Mouse (Mus musculus) left cerebral cortex, postnatal 14 days (tissue): ENCODE results near the gene Tspan14. TPM values are rescaled to one million over a fixed set of nuclear protein-coding genes. Genes with fewer than 3 reads are reported as not detected.

Experiments
- DNase-seq, 2 experiments: peaks; one replicate each; pipeline ENCODE4 v3.0.0; 2021 to 2022; ENCODE audit warnings: low spot score in 2 of 2, mixed read lengths in 1 of 2
- intact Hi-C: fragments of 180-260 bp; cut with DNase I; formaldehyde crosslinking; loops from one replicate; pipeline ENCODE4 v1.15.1; 2025
- long read RNA-seq, 2 experiments: library from polyadenylated mRNA; stranded (forward); transcript quantifications; one replicate each; pipeline ENCODE4 v2.0.0; 2021
- total RNA-seq, 2 experiments: library from RNA; stranded (reverse); gene quantifications; 2 replicates each; pipeline ENCODE4 v1.2.3; 2021

Tspan14 gene
- 10 to 100 TPM; 57.8 to 70.3 TPM for total RNA-seq
- long read RNA-seq, experiment 1, transcript Tspan14-201 (9 exons, 2,475 nt): major isoform, 66 of 80 reads
- long read RNA-seq, experiment 1, partial matches to known transcripts: 3 of 80 reads
- long read RNA-seq, experiment 1, other reads (novel, unspliced or antisense): 11 of 80 reads
- long read RNA-seq, experiment 2, transcript Tspan14-201 (9 exons, 2,475 nt): major isoform, 57 of 72 reads
- long read RNA-seq, experiment 2, partial matches to known transcripts: 6 of 72 reads
- long read RNA-seq, experiment 2, other reads (novel, unspliced or antisense): 9 of 72 reads

- intact Hi-C loops: no loop called here
- peak in 1 of 2 experiments; percentile 44 for DNase-seq
Observed at GRCm38 (mm10) chr14:40966392-40966861, at the start of gene Tspan14. Gene Tspan14 (minus strand): TSS chr14:40966807.

- peak in 1 of 2 experiments; percentile 49 for DNase-seq
- intact Hi-C loops: no loop called here
Observed at GRCm38 (mm10) chr14:41014701-41015240, 48.2 kb upstream of the Tspan14 start.

- peak; percentile 93 to 94 for DNase-seq
- intact Hi-C loops: no loop called here
Observed at GRCm38 (mm10) chr14:41013630-41014613, 47.3 kb upstream of the Tspan14 start, which contains the start of gene Fam213a. Gene Fam213a (minus strand): TSS chr14:41013788.

GRCm38 (mm10) chr14:41013143-41013542 lies 46.5 kb upstream of the Tspan14 start:
- DNase-seq: no peak
- intact Hi-C loops: no loop called here

GRCm38 (mm10) chr14:41011916-41012315 lies 45.3 kb upstream of the Tspan14 start:
- intact Hi-C loops: no loop called here
- no peak for DNase-seq

GRCm38 (mm10) chr14:41008138-41008537 lies 41.5 kb upstream of the Tspan14 start:
- intact Hi-C loops: no loop called here
- DNase-seq: no peak

GRCm38 (mm10) chr14:41007641-41008040 lies 41.0 kb upstream of the Tspan14 start:
- no peak for DNase-seq
- intact Hi-C loops: no loop called here

- intact Hi-C loops: no loop called here
- peak in 1 of 2 experiments; percentile 35 for DNase-seq
Observed at GRCm38 (mm10) chr14:41006899-41007298, 40.3 kb upstream of the Tspan14 start.

- intact Hi-C loops: no loop called here
- DNase-seq: no peak
Observed at GRCm38 (mm10) chr14:41006263-41006662, 39.7 kb upstream of the Tspan14 start.

GRCm38 (mm10) chr14:41005716-41006115 lies 39.1 kb upstream of the Tspan14 start:
- intact Hi-C loops: no loop called here

GRCm38 (mm10) chr14:41004201-41005141 lies 37.9 kb upstream of the Tspan14 start:
- DNase-seq: no peak
- intact Hi-C loops: no loop called here

More at GRCm38 (mm10) chr14:41005716-41006115, 39.1 kb upstream of the Tspan14 start:
- DNase-seq: no peak

- intact Hi-C loops: no loop called here
- no peak for DNase-seq
Observed at GRCm38 (mm10) chr14:41001576-41001975, 35.0 kb upstream of the Tspan14 start.

GRCm38 (mm10) chr14:41000801-41001200 lies 34.2 kb upstream of the Tspan14 start:
- intact Hi-C loops: no loop called here

GRCm38 (mm10) chr14:40999904-41000645 lies 33.5 kb upstream of the Tspan14 start:
- DNase-seq: no peak
- intact Hi-C loops: no loop called here

More at GRCm38 (mm10) chr14:41000801-41001200, 34.2 kb upstream of the Tspan14 start:
- no peak for DNase-seq

GRCm38 (mm10) chr14:40996171-40996570 lies 29.6 kb upstream of the Tspan14 start:
- intact Hi-C loops: no loop called here
- DNase-seq: no peak

GRCm38 (mm10) chr14:40992464-40992863 lies 25.9 kb upstream of the Tspan14 start:
- no peak for DNase-seq
- intact Hi-C loops: no loop called here

GRCm38 (mm10) chr14:40988780-40989179 lies 22.2 kb upstream of the Tspan14 start:
- DNase-seq: no peak
- intact Hi-C loops: no loop called here

GRCm38 (mm10) chr14:40987184-40987583 lies 20.6 kb upstream of the Tspan14 start:
- intact Hi-C loops: no loop called here
- no peak for DNase-seq
